Mouse (Mus musculus) retina, embryonic 14.5 days (tissue): ENCODE results near the gene Rsu1.

ENCODE experiments used
- DNase-seq: peaks from one replicate; pipeline ENCODE4 v3.0.0-alpha.2; 2015; ENCODE audit warnings: low spot score

Rsu1 gene

DNA sequence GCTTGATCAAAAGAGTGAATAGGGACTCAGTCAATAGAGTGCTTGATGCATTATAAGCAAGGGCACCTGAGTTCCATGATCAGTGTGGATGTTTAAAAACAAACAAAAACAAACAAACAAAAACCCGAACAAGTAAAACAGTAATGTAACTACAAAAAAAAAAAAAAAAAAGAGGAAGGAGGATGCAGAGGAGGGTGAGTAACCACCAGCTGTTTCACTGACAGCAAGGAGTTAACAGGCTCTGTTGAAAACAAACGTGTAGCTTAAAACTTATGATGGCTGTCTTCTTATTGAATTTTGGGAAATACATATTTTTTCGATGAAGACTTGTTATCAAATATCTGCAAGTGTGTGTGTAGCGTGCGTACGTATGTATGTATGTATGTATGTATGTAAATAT, 222.6 kb downstream of the Rsu1 start:
- DNase-seq, result no peak

DNA sequence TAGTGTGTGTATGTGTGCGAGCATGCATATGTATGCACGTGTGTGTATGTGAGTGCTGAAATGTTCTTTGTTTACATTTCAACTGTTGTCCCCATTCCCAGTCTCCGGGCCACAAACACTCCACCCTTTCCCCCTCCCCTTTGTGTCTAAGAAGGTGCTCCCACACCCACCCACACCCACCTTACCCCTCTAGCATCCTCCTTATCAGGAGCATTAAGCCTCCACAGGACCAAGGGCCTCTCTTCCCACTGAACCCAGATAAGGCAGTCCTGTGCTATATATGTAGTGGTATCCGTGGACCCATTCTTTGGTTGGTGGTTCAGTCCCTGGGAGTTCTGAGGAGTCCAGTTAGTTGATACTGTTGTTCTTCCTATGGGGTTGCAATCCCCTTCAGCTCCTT, 226.7 kb downstream of the Rsu1 start:
- no peak for DNase-seq

DNA sequence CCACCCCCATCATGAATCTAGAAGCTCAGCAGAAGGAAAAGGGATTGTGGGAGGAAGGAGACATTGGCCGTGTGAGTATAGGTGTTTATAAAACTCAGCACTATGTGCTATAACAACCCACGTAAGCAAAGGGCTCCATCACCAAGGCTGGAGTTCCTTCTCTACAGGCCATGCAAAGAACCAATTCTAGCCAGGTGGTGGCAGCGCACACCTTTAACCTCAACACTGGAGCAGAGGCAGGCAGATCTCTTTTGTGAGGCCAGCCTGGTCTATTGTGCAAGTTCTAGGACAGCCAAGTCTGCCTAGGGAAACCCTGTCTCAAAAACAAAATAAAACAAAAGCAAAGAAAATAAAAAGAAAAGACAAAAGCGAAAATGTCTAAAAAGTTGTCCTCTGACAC, 231.4 kb downstream of the Rsu1 start:
- DNase-seq, result no peak

DNA sequence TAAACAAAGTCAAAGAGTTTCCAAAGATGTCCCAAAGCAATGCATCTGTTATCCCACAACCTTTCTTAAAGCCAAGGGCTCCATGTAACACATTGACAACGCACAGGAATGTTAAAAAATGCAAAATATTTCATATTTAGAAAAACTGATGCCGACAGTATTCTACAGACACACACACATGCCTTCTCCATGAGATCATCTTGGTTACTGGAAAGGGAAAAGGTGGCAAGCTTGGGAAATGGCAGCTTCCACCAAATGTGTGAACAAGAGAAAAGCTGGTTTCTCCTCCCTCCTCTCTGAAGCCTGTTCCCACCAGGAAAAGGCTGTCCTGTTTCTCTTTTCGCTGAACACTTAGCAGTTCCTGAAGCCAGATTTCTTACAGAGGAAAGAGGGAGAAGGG, 232.4 kb downstream of the Rsu1 start:
- no peak for DNase-seq
